Comparison of ENCODE assay signal across 8 mouse cellular contexts in genomic region chr4:121016928-121017657, GRCm38 (mm10). TPM values are rescaled to one million over a fixed set of nuclear protein-coding genes. Genes with fewer than 3 reads are reported as not detected.
DNase-seq lines count a peak whose midpoint lies in the region; ATAC-seq and TF ChIP-seq lines count a peak whose summit lies in the region.

TSS of gene Smap2 (minus strand) at chr4:121017247.

- peak within 1 kb of the TSS; percentile 88 for H3K4me2 ChIP-seq in hindbrain, embryonic 14.5 days (replicated peaks)

- peak; percentile 99 for TF ChIP-seq CTCF in Patski (IDR thresholded peaks at IDR 0.05)

- POLR2A ChIA-PET in Patski (lab: Charles Lee) = interaction anchor here (1.1 to 1.9 kb wide), 4 partner anchors 9 to 32 kb away, joined by 3 to 9 read pairs (median 3); no protein-coding TSS in a partner anchor

- H3K4me3 ChIP-seq in hindbrain, embryonic 14.5 days (replicated peaks; ENCODE audit: low read length) = peak within 1 kb of the TSS; percentile 99

- no peaks in the 10 kb centered on the region for H3K36me3 ChIP-seq in hindbrain, embryonic 14.5 days (replicated peaks; ENCODE audit: control insufficient read depth, insufficient read depth)

- no peaks in the 10 kb centered on the region for H3K9me3 ChIP-seq in hindbrain, embryonic 14.5 days (ENCODE audit: control insufficient read depth, low read length)

- H3K4me1 ChIP-seq in hindbrain, embryonic 14.5 days (replicated peaks; ENCODE audit: control insufficient read depth, insufficient read depth, low read length) = peaks cover 18% of the 10 kb centered on the region

- in situ Hi-C loops in Patski (cut with MboI; ENCODE audit: low pct_unique_long_range_greater_than_20kb) = no loop called here

- peak within 1 kb of the TSS; percentile 83 for H3K27ac ChIP-seq in hindbrain, embryonic 14.5 days

- WGBS in hindbrain, embryonic 14.5 days = under 1% methylated on average over 44 of the region's 48 CpGs

- peak; percentile 58 for DNase-seq in Patski (ENCODE audit: low read depth, low spot score)
- peak; percentile 99 for DNase-seq in cerebellum, postnatal 14 days
- DNase-seq in frontal cortex, postnatal 25 days (ENCODE audit: low spot score in 2 of 2) = peak; percentile 92 to 97
- DNase-seq in hindbrain, embryonic 14.5 days (ENCODE audit: low spot score) = peak; percentile 98
- peak; percentile 98 to 99 for DNase-seq in layer of hippocampus, postnatal 36 days
- peak; percentile 99 for DNase-seq in lung, postnatal 36 days
- DNase-seq in retina, postnatal 1 day = peak; percentile 98
- DNase-seq in urinary bladder, adult 18-20 months (ENCODE audit: low spot score in 2 of 2) = peak; percentile 93 to 97

- ATAC-seq in Patski = peak; percentile 86
- peak; percentile 97 for ATAC-seq in hindbrain, embryonic 14.5 days (ENCODE audit: low FRiP score)

- H3K27me3 ChIP-seq in Patski = no peaks in the 10 kb centered on the region
- no peaks in the 10 kb centered on the region for H3K27me3 ChIP-seq in hindbrain, embryonic 14.5 days (ENCODE audit: control insufficient read depth, insufficient read depth, low read length)

- peak within 1 kb of the TSS; percentile 97 for H3K9ac ChIP-seq in hindbrain, embryonic 14.5 days

- CTCF ChIA-PET in Patski (lab: Charles Lee) = interaction anchor here (0.7 to 3.0 kb wide), 4 partner anchors 14 to 31 kb away, joined by 4 to 17 read pairs (median 6); no protein-coding TSS in a partner anchor

RNA-seq across cellular contexts. Expression of gene Smap2, which starts in this region (rescaled TPM):
- polyA plus RNA-seq in Patski (2021) = 27.3 TPM
- polyA plus RNA-seq in hindbrain, embryonic 14.5 days (2014; fragmentation: Nextera tagmentation; extraction: Ambion mirVana) = 57.3 and 61.4 TPM in 2 replicates
- total RNA-seq in layer of hippocampus, postnatal 36 days (2021) = 100 to 1,000 TPM; 149 to 155 TPM

Comparison
In these comparisons a context has a peak if more than half of its experiments do, and no peak if none do; other contexts are left out.
1. Peak in every context shown above with its lines: DNase-seq, ATAC-seq, H3K4me3 ChIP-seq and H3K27ac ChIP-seq.